Mouse (Mus musculus) sigmoid colon, adult 10 weeks (tissue): Measurements from ENCODE around the gene 1700057G04Rik. TPM values are rescaled to one million over a fixed set of nuclear protein-coding genes. Genes with fewer than 3 reads are reported as not detected.

Experiments used
- polyA plus RNA-seq: library from polyadenylated mRNA; stranded (reverse); fragments of 350-450 nt; fragmentation: Illumina TruSeq; extraction: RNeasy Lipid Tissue Mini Kit (QIAGEN cat#74804); gene quantifications from one replicate; pipeline ENCODE4 v1.2.3, GENCODE M21; 2014; ENCODE audit warnings: low read depth, low replicate concordance

The 1700057G04Rik gene
- not detected for polyA plus RNA-seq

DNA sequence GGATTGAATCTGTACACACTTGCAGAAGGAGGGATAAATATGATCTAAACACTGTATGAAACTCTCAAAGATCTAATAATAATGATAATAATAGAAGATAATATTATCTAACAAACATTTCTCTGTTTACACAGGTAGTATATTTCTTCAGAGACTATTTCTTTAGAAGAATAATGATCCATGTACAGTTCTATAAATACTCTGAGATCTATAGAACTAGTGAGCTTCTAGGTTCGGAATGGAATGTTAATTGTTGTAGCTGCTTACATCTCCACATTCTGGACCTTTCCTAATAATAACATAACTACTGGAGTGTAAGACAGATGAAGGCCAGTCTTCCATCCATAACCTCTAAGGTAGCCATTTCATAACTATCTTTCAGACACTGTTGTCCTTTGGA is at the start of gene 1700057G04Rik:
Gene 1700057G04Rik, plus strand, starts transcription at position 301 of the 400 bp plus-strand sequence.

DNA sequence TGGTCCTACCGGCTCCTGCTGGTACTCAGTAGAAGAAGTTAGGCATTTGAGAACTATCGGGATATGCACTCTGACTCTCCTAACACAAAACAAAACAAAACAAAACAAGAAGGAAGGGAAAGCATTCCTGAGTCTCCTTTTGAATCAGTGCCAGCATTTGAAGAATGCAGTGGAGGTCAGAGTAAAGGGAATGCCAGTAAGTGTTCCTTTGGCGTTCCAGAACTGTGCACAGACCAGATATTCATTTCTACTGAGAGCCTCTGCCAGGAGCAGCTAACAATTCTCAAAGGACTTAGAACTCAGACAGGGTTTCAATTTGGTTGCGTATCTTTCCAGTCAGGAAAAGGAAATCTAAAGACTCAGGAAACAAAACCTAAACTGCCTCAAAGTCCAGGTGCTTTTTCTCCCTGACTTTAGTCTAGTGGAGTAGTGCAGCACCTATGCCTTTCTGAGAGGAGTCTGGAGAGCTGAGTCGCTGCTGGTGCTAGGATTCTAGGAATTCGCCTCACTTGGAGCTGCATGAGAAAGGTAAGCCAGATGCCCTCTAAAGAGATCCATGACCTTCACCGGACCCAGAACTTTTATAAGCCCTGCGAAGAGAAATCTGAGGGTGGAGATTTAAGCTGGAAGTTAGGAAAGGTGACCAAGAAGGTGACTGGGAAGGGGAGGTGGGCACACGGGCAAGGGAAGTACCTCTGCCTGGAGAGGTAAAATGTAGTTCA is 33.5 kb upstream of the 1700057G04Rik start, which contains the start of gene Plscr2:
Gene Plscr2, plus strand, starts transcription at position 117 of the 722 bp plus-strand sequence.

Other genes starting within 250 kb of the 1700057G04Rik start
- gene Plscr5, start 116.4 kb upstream of the 1700057G04Rik start, polyA plus RNA-seq, result not detected
- gene Plscr1, start 59.6 kb upstream of the 1700057G04Rik start, polyA plus RNA-seq, result 166 TPM
- 18.1 TPM for gene Plscr2, start 33.8 kb upstream of the 1700057G04Rik start, polyA plus RNA-seq
- 39.4 TPM for gene Plscr4, start 148.0 kb downstream of the 1700057G04Rik start, polyA plus RNA-seq
- 55.2 TPM for gene Plod2, start 232.8 kb downstream of the 1700057G04Rik start, polyA plus RNA-seq